Mouse (Mus musculus): ENCODE results near the gene Foxe3. TPM values are rescaled to one million over a fixed set of nuclear protein-coding genes. Genes with fewer than 3 reads are reported as not detected.

The Foxe3 gene
- total RNA-seq, 1 experiment from 2014 or later: not detected

DNA sequence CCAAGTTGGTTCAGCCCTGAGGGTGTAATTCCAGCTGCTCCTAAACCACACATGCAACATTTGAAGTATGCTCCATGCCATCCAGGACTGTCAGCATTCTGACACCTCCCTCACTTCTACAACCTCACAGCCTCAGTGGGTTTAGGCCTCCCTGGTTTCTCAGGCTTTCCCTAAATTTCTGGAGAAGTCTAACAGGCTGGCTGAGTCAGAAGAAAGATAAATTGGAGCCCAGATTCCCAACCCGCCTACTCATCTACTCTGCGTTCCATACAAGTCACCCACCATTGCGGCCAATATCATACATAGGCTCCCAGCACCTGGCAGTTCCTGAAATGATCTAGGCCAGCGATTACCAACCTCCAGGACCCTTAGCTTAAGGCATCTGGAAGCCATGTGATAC is 6.9 kb upstream of the Foxe3 start:
- no peak for ATAC-seq (replicated peaks in 1 of 2; ENCODE audit: insufficient read depth in 1 of 2, low FRiP score in 2 of 2, low TSS enrichment in 1 of 2, low read depth in 1 of 2, poor library complexity in 2 of 2, severe bottlenecking in 2 of 2)

- ATAC-seq (replicated peaks in 1 of 2; ENCODE audit: insufficient read depth in 1 of 2, low FRiP score in 2 of 2, low TSS enrichment in 1 of 2, low read depth in 1 of 2, poor library complexity in 2 of 2, severe bottlenecking in 2 of 2): no peak
Measured at GRCm38 (mm10) chr4:114929155-114929554, 3.3 kb upstream of the Foxe3 start.

DNA sequence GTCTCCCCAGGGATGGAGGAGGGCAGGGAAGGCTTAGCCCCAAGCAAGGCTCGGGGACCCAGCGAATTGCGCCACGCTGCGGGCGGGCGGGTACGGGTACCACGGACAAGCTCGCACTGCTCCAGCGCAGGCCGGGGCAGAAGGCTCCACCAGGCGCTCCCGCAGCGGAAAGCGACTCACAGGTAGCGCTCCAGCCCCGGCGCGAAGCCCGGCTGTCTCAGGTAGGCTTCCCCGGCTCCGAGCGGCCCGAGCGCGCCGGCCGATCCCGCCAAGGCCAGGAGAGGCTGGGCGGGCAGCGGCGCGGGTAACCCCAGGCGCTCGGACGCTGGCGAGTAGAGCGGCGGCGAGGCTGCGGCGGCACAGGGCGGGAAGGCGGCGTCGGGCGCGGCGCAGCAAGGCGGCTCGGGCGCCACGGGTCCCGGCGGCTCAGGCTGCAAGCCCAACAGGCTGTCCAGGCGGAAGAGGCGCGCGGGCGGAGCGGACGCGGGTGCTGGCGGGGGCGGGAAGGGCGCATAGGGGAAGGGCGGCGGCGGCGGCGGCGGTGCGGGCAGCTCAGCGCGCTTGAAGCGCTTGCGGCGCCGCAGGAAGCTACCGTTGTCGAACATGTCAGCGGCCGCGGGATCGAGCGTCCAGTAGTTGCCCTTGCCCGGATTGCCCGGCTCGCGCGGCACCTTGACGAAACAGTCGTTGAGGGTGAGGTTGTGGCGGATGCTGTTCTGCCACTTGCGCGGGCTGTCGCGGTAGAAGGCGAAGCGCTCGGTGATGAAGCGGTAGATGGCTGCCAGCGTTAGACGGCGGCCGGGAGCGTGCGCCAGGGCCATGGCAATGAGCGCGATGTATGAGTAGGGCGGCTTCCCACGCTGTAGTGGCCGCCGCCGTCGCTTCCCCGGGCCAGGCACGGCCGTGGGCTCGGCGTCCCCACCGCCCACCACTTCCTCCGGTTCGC is 569 bp downstream of the Foxe3 start:
- ATAC-seq (replicated peaks in 1 of 2; ENCODE audit: insufficient read depth in 1 of 2, low FRiP score in 2 of 2, low TSS enrichment in 1 of 2, low read depth in 1 of 2, poor library complexity in 2 of 2, severe bottlenecking in 2 of 2): peak in 1 of 2 experiments; percentile 55; a peak in 2 of 4 replicates

DNA sequence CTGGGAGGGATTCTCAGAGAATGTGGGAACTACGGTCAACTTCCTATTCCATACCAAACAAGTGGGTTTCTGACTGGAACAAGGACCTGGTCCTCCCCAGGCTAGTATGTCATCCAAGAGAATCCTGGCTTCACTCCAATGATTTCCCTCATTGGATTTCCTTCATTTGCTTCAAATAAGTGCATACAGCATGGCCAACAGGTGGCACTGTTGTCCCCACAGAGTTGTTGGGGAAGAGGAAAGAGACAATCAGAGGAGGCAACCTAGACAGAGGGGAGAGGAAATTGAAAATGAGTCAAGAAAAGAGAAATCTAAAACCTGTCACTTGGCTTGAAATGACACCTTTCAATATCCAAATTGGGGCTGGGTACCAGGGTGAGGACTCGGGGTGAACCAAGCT is 8.7 kb downstream of the Foxe3 start:
- ATAC-seq (replicated peaks in 1 of 2; ENCODE audit: insufficient read depth in 1 of 2, low FRiP score in 2 of 2, low TSS enrichment in 1 of 2, low read depth in 1 of 2, poor library complexity in 2 of 2, severe bottlenecking in 2 of 2): peak in 1 of 2 experiments; percentile 68; a peak in 2 of 4 replicates

GRCm38 (mm10) chr4:114916056-114916455 is 9.8 kb downstream of the Foxe3 start:
- no peak for ATAC-seq (replicated peaks in 1 of 2; ENCODE audit: insufficient read depth in 1 of 2, low FRiP score in 2 of 2, low TSS enrichment in 1 of 2, low read depth in 1 of 2, poor library complexity in 2 of 2, severe bottlenecking in 2 of 2)

DNA sequence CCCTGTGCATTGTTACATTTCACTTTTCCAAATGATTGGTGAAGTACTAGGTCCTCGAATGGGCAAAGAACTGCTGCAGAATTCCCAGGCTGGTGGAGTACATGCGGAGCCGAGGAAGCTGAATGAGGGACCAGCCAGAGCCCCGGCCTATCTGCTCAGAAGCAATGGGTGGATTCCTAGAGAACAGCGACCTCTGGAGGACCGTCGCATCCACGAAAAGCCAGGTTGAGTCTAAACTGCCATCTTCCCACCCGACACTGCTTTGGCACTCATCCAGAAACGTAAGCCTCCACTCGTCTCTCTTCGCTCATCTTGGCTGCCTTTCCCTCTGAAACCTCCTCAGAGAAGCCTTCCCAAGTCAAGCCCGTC is 12.2 kb downstream of the Foxe3 start:
- ATAC-seq (replicated peaks in 1 of 2; ENCODE audit: insufficient read depth in 1 of 2, low FRiP score in 2 of 2, low TSS enrichment in 1 of 2, low read depth in 1 of 2, poor library complexity in 2 of 2, severe bottlenecking in 2 of 2): no peak

- no peak for ATAC-seq (replicated peaks in 1 of 2; ENCODE audit: insufficient read depth in 1 of 2, low FRiP score in 2 of 2, low TSS enrichment in 1 of 2, low read depth in 1 of 2, poor library complexity in 2 of 2, severe bottlenecking in 2 of 2)
Measured at GRCm38 (mm10) chr4:114912705-114913593, 12.9 kb downstream of the Foxe3 start.

- ATAC-seq (replicated peaks in 1 of 2; ENCODE audit: insufficient read depth in 1 of 2, low FRiP score in 2 of 2, low TSS enrichment in 1 of 2, low read depth in 1 of 2, poor library complexity in 2 of 2, severe bottlenecking in 2 of 2): peak in 1 of 2 experiments; percentile 37; a peak in 1 of 4 replicates
Measured at GRCm38 (mm10) chr4:114909602-114910484, 16.0 kb downstream of the Foxe3 start.

DNA sequence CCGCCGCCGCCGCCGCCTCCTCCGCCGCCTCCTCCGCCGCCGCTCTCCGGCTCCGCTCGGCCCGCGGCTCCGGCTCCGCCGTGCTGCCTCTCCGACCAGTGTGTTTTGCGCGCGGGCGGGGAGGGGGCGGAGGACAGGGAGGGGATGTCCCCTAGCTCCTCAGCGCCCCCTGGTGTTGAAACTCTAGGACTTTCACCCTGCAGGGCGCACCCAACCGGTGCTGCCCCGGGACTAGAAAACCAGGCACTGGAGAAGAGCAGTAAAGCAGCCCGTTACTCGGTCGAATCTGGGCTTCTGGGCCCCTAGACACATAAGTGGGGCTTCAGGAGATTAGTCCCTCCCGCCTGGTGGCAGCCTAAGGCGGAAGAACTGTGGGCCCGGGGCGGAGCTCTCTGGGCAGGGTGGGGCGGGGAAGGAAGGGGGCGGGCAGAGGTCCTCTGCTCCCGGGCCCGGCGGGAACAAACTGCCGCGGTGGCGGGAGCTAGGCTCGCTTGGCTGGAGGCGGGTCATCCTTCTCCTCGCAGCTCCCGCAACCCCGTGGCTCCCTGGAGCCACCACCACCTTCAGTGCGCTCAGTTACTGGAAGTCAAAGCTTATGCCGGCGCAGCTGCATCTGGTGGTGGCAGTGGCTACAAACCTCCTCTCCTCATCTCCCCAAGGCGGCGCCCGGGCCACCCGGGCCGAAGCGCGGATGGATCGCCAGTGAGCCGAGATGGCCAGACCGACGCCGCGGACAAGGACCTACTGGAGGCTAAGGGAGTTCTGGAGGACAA is 16.8 kb downstream of the Foxe3 start, which contains the start of gene Foxd2:
Gene Foxd2 (minus strand): TSS at position 45 of the 773 bp plus-strand sequence.
- ATAC-seq (replicated peaks in 1 of 2; ENCODE audit: insufficient read depth in 1 of 2, low FRiP score in 2 of 2, low TSS enrichment in 1 of 2, low read depth in 1 of 2, poor library complexity in 2 of 2, severe bottlenecking in 2 of 2): peak; percentile 78 to 86

DNA sequence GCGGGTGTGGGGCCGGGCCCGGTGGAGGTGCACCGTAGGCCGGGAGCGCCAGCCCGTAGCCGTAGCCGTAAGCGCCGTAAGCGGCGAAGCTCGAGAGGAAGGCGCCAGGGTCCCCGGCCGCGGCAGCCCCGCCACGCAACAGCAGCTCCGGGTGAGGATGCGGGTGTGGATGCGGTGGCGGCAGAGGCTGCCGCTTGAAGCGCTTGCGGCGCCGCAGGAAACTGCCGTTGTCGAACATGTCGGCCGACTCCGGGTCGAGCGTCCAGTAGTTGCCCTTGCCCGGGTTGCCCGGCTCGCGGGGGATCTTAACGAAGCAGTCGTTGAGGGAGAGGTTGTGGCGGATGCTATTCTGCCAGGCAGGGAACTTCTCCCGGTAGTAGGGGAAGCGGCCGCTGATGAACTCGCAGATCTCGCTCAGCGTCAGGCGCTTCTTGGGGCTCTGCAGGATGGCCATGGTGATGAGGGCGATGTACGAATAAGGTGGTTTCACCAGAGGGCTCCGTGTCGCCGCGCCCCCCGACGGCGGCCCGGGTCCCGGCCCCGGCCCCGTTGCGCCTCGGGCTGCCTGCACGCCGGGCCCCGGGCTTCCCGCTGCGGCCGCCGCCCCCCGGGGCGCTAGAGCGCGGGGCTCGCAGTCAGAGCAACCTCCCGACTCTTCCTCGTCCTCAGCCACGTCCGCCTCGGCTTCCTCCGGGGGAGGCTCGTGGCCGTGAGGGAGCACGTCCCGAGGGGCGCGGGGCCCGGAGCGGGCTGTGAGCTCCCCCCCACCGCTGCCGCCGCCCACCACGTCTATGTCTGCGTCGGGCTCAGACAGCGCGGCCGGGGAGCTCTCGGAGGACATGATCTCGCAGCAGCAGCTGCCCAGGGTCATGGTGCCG is 17.6 kb downstream of the Foxe3 start:
- no peak for ATAC-seq (replicated peaks in 1 of 2; ENCODE audit: insufficient read depth in 1 of 2, low FRiP score in 2 of 2, low TSS enrichment in 1 of 2, low read depth in 1 of 2, poor library complexity in 2 of 2, severe bottlenecking in 2 of 2)

GRCm38 (mm10) chr4:114907056-114907917 is 18.5 kb downstream of the Foxe3 start:
- no peak for ATAC-seq (replicated peaks in 1 of 2; ENCODE audit: insufficient read depth in 1 of 2, low FRiP score in 2 of 2, low TSS enrichment in 1 of 2, low read depth in 1 of 2, poor library complexity in 2 of 2, severe bottlenecking in 2 of 2)

DNA sequence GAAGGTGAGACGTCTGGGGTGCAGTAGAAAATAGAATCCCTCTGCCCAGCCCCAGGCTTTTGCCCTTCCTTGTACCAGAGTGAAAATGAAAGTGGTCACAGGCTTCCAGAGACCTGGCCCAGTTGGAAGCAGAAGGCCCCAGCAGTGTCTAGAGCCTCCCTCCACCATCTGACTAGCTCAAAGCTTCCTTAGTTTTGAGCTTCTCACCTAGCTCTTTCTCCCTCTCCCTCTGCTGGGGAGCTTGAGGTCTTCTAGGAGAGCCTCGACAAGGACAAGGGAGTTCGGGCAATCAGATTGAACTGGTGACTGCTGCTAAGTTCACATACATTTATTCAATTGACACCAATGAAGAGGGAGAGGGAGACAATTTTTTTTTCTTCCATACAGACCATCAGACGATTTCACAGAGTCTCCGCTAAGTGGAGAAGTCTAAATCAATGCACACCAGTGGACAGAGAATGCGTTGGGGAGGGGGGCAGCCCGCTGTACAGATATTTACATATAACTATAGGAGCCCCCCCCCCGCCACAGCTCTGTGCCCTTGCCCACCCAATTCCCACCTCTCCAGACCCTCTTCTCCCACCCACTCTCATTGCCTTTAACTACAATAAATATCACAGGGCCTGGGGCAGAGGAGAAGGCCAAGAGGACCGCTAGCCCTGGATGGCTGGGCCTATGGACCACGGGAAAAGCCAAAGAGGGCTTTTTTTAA is 19.7 kb downstream of the Foxe3 start:
- no peak for ATAC-seq (replicated peaks in 1 of 2; ENCODE audit: insufficient read depth in 1 of 2, low FRiP score in 2 of 2, low TSS enrichment in 1 of 2, low read depth in 1 of 2, poor library complexity in 2 of 2, severe bottlenecking in 2 of 2)

GRCm38 (mm10) chr4:114905501-114905900 is 20.3 kb downstream of the Foxe3 start:
- no peak for ATAC-seq (replicated peaks in 1 of 2; ENCODE audit: insufficient read depth in 1 of 2, low FRiP score in 2 of 2, low TSS enrichment in 1 of 2, low read depth in 1 of 2, poor library complexity in 2 of 2, severe bottlenecking in 2 of 2)

- ATAC-seq (replicated peaks in 1 of 2; ENCODE audit: insufficient read depth in 1 of 2, low FRiP score in 2 of 2, low TSS enrichment in 1 of 2, low read depth in 1 of 2, poor library complexity in 2 of 2, severe bottlenecking in 2 of 2): no peak
Measured at GRCm38 (mm10) chr4:114903422-114903782, 22.4 kb downstream of the Foxe3 start.

All from hematopoietic stem cell, adult 5-6 weeks (primary cell).